28 mouse cellular contexts compared by ENCODE assay signal in the genomic region with DNA sequence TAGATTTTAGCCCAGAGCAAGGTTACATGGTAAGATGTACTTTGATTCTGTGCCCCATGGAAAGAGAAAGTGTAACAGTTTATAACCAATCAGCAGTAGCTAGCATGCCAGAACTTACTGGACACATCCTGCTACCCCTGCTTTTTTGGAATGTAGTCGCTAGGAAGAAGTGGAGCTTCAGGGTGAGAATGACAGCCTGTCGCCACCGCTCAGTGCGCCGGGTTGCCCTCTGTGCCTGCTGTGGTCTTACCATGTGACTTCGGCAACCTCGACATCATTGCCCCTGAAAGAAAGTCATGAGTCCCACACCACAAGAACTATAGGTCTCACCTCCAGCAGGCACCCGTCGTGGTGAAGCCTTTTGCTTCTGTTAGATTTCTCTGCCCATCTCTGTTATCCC. TPM values are rescaled to one million over a fixed set of nuclear protein-coding genes. Genes with fewer than 3 reads are reported as not detected.
DNase-seq lines count a peak whose midpoint lies in the region; ATAC-seq lines count a peak whose summit lies in the region.
"Had no signal": no experiment of that assay in that cellular context is flagged by ENCODE, and none has a peak within 500 bp of the region (broad histone marks: within the 10 kb centered on the region; RNA-seq: fewer than 3 reads in every experiment).

No protein-coding gene starts in this region.

- H3K4me3 ChIP-seq in heart, embryonic 14.5 days (ENCODE audit: control insufficient read depth in 1 of 2, insufficient read depth in 1 of 2, low read depth in 1 of 2, low read length in 2 of 2): no peak overlapping the region
- H3K4me3 ChIP-seq: embryonic facial prominence, embryonic 12.5 days; embryonic facial prominence, embryonic 15.5 days; gastrocnemius, adult 2 months; heart, embryonic 13.5 days; hindbrain, embryonic 10.5 days; hindbrain, embryonic 13.5 days; intestine, embryonic 15.5 days had no signal

- H3K36me3 ChIP-seq in heart, embryonic 14.5 days (ENCODE audit: control insufficient read depth, insufficient read depth, low read length): peaks cover 68% of the 10 kb centered on the region

- H3K27ac ChIP-seq in heart, embryonic 14.5 days (replicated peaks in 1 of 2; ENCODE audit: control insufficient read depth in 1 of 2, insufficient read depth in 1 of 2, low read depth in 2 of 2, low read length in 2 of 2): no peak overlapping the region
- H3K27ac ChIP-seq: embryonic facial prominence, embryonic 12.5 days; embryonic facial prominence, embryonic 15.5 days; gastrocnemius, adult 2 months; heart, embryonic 13.5 days; hindbrain, embryonic 10.5 days; hindbrain, embryonic 13.5 days; intestine, embryonic 15.5 days had no signal

- H3K27me3 ChIP-seq in heart, embryonic 14.5 days (ENCODE audit: control insufficient read depth, insufficient read depth, low read length): no peaks in the 10 kb centered on the region
- H3K27me3 ChIP-seq: embryonic facial prominence, embryonic 12.5 days; embryonic facial prominence, embryonic 15.5 days; heart, embryonic 13.5 days; hindbrain, embryonic 13.5 days; intestine, embryonic 15.5 days had no signal

- H3K4me1 ChIP-seq in heart, embryonic 14.5 days (ENCODE audit: control insufficient read depth in 2 of 2, insufficient read depth in 2 of 2, low read length in 2 of 2): peaks cover 3 to 20% of the 10 kb centered on the region in 2 experiments
- H3K4me1 ChIP-seq: hindbrain, embryonic 13.5 days had no signal

- peak; percentile 66; the same call in 1 of the 2 replicates for ATAC-seq in heart, embryonic 14.5 days (ENCODE audit: insufficient number of reproducible peaks, insufficient read depth, low FRiP score, low read depth)
- ATAC-seq: forebrain, embryonic 14.5 days; forebrain, postnatal 0 days; hindbrain, embryonic 16.5 days; intestine, embryonic 15.5 days had no signal

- H3K9ac ChIP-seq in heart, embryonic 14.5 days (ENCODE audit: low read length): no peak overlapping the region
- H3K9ac ChIP-seq: embryonic facial prominence, embryonic 12.5 days; embryonic facial prominence, embryonic 15.5 days; forebrain, postnatal 0 days; heart, embryonic 13.5 days; hindbrain, embryonic 13.5 days; intestine, embryonic 15.5 days had no signal

- H3K9me3 ChIP-seq in heart, embryonic 14.5 days (ENCODE audit: control insufficient read depth, low read length): no peaks in the 10 kb centered on the region
- H3K9me3 ChIP-seq: embryonic facial prominence, embryonic 12.5 days; embryonic facial prominence, embryonic 15.5 days; heart, embryonic 13.5 days; hindbrain, embryonic 10.5 days; hindbrain, embryonic 13.5 days; intestine, embryonic 15.5 days had no signal

- 37% methylated on average over 9 of the region's 9 CpGs for WGBS in heart, embryonic 14.5 days

- DNase-seq in heart, postnatal 4 days: no peak
- DNase-seq in thymus, postnatal 0 days (ENCODE audit: low spot score): peak; percentile 13
- no peak for DNase-seq in thymus, postnatal 10 days (ENCODE audit: low spot score in 2 of 2)
- DNase-seq in T-cell, adult 2 months (ENCODE audit: low spot score): peak; percentile 9
- DNase-seq in right cerebral cortex, postnatal 4 days: no peak
- DNase-seq: adrenal gland, adult 2 months; adrenal gland, postnatal 14 days; cerebellum, adult 11 months; cerebellum, adult 2 months; cerebellum, adult 9-11 months; cerebellum, postnatal 25 days; forebrain, postnatal 0 days; gastrocnemius, adult 2 months; gastrocnemius, postnatal 14 days; heart, adult 18-20 months; heart, postnatal 14 days; kidney, adult 11 months had no signal

- no peak overlapping the region for H3K4me2 ChIP-seq in heart, embryonic 14.5 days (ENCODE audit: low read length)
- H3K4me2 ChIP-seq: embryonic facial prominence, embryonic 12.5 days; embryonic facial prominence, embryonic 15.5 days; heart, embryonic 13.5 days; hindbrain, embryonic 13.5 days; intestine, embryonic 15.5 days had no signal

RNA-seq across cellular contexts. Expression of a gene that starts 28.8 kb away (rescaled TPM):
- polyA plus RNA-seq in heart, embryonic 14.5 days (2014; fragmentation: Nextera tagmentation; extraction: Ambion mirVana): 0.31 TPM in 1 of 2 replicates, not detected in the other
- 1 to 10 TPM; 1.8 to 1.9 TPM for total RNA-seq in heart, postnatal 4 days (2021)
- 0.30 and 0.73 TPM in 2 replicates for polyA plus RNA-seq in thymus, postnatal 0 days (2015; fragmentation: Nextera tagmentation; extraction: Ambion mirVana)
- total RNA-seq: common myeloid progenitor, adult 5-6 weeks had no signal
- polyA plus RNA-seq: forebrain, embryonic 11.5 days had no signal

RNA-seq across cellular contexts. Expression of a gene that starts 42.0 kb away (rescaled TPM):
- polyA plus RNA-seq in heart, embryonic 14.5 days (2014; fragmentation: Nextera tagmentation; extraction: Ambion mirVana): 31.2 and 34.2 TPM in 2 replicates
- total RNA-seq in heart, postnatal 4 days (2021): 10 to 100 TPM; 34.2 to 34.9 TPM
- polyA plus RNA-seq in thymus, postnatal 0 days (2015; fragmentation: Nextera tagmentation; extraction: Ambion mirVana): 10.4 and 13.2 TPM in 2 replicates
- total RNA-seq: common myeloid progenitor, adult 5-6 weeks had no signal

RNA-seq across cellular contexts. Expression of a gene that starts 49.5 kb away (rescaled TPM):
- polyA plus RNA-seq in heart, embryonic 14.5 days (2014; fragmentation: Nextera tagmentation; extraction: Ambion mirVana): 71.7 and 73.0 TPM in 2 replicates
- total RNA-seq in heart, postnatal 4 days (2021): 10 to 100 TPM; 43.7 to 45.1 TPM
- polyA plus RNA-seq in thymus, postnatal 0 days (2015; fragmentation: Nextera tagmentation; extraction: Ambion mirVana): 102 and 118 TPM in 2 replicates

Comparison
In these comparisons a context has a peak if more than half of its experiments do, and no peak if none do; other contexts are left out.
1. DNase-seq: peak in thymus, postnatal 0 days (single experiment) and T-cell, adult 2 months (single experiment); none in heart, postnatal 4 days (single experiment), thymus, postnatal 10 days (0 of 2) and right cerebral cortex, postnatal 4 days (single experiment).